ENCODE assay signal across 8 mouse cellular contexts in the genomic region with DNA sequence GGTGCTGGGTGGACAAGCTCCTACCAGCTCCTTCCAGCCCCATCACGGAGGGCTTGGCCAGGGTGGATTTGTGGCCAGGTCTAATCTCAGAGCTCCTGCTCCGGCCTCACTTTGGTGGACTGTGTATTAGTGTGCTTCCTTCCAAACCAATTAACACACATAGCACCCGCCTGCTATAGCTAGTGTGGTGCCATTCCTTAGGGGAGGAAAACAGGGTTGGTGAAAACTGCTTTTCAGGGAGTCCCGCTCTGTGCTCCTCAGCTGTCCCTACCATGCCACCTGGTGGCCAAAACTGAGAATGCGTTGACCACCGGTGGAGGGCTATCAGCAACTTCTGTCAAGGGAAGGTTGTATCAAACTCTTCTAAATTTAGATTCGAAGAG. TPM values are rescaled to one million over a fixed set of nuclear protein-coding genes. Genes with fewer than 3 reads are reported as not detected.
A peak's percentile ranks its signal among the peaks of the same experiment; 100 is the strongest.
DNase-seq lines count a peak whose midpoint lies in the region; ATAC-seq and TF ChIP-seq lines count a peak whose summit lies in the region.

No protein-coding gene starts in this region.

- TF ChIP-seq POLR2A in brain, embryonic 14.5 days (IDR thresholded peaks at IDR 0.05; ENCODE audit: borderline replicate concordance, extremely low read depth, insufficient read depth, insufficient read length, poor library complexity, severe bottlenecking), result no peak

- TF ChIP-seq CTCF in brain, embryonic 14.5 days (IDR thresholded peaks at IDR 0.05; ENCODE audit: borderline replicate concordance, extremely low read depth, insufficient read depth, insufficient read length), result peak; percentile 96

- peaks cover 18% of the 10 kb centered on the region for H3K4me1 ChIP-seq in heart, embryonic 13.5 days
- peaks cover 2% of the 10 kb centered on the region; the same call in 1 of the 2 replicates for H3K4me1 ChIP-seq in kidney, embryonic 15.5 days
- peaks cover 41% of the 10 kb centered on the region for H3K4me1 ChIP-seq in liver, embryonic 11.5 days (replicated peaks; ENCODE audit: control insufficient read depth, insufficient read depth, low read length)

- peak overlapping the region; percentile 3; the same call in 1 of the 2 replicates for H3K4me2 ChIP-seq in heart, embryonic 13.5 days
- no peak overlapping the region for H3K4me2 ChIP-seq in kidney, embryonic 15.5 days
- H3K4me2 ChIP-seq in liver, embryonic 11.5 days, result peak overlapping the region; percentile 57

- peaks cover 20% of the 10 kb centered on the region for H3K36me3 ChIP-seq in heart, embryonic 13.5 days
- peaks cover 32% of the 10 kb centered on the region for H3K36me3 ChIP-seq in kidney, embryonic 15.5 days
- H3K36me3 ChIP-seq in liver, embryonic 11.5 days (ENCODE audit: control insufficient read depth, insufficient read depth, low read length), result 0 out of 2 replicates have a peak, but pooled peaks cover 2% of the 10 kb centered on the region

- H3K27ac ChIP-seq in heart, embryonic 13.5 days (replicated peaks), result peak overlapping the region; percentile 65
- H3K27ac ChIP-seq in kidney, embryonic 15.5 days, result no peak overlapping the region
- H3K27ac ChIP-seq in liver, embryonic 11.5 days (ENCODE audit: low read depth, low read length), result peak overlapping the region; percentile 84

- H3K27me3 ChIP-seq in heart, embryonic 13.5 days (replicated peaks), result no peaks in the 10 kb centered on the region
- H3K27me3 ChIP-seq in kidney, embryonic 15.5 days, result no peaks in the 10 kb centered on the region
- no peaks in the 10 kb centered on the region for H3K27me3 ChIP-seq in liver, embryonic 11.5 days (replicated peaks; ENCODE audit: control insufficient read depth, insufficient read depth, low read length)

- DNase-seq in CD4-positive, CD25-positive, alpha-beta regulatory T cell, adult 2 months (ENCODE audit: low read depth, low spot score), result peak; percentile 84
- DNase-seq in brain, embryonic 14.5 days (ENCODE audit: low read depth), result peak; percentile 81
- peak; percentile 38 for DNase-seq in fibroblast of lung, adult 2 months (ENCODE audit: low read depth)
- peak; percentile 82 for DNase-seq in liver, embryonic 11.5 days (ENCODE audit: low spot score)
- peak; percentile 80 for DNase-seq in naive thymus-derived CD4-positive, alpha-beta T cell, adult 2 months (ENCODE audit: low read depth)
- DNase-seq in spleen, postnatal 4 days (ENCODE audit: low spot score in 2 of 2), result peak; percentile 86 to 94

- no peak overlapping the region for H3K4me3 ChIP-seq in heart, embryonic 13.5 days
- no peak overlapping the region for H3K4me3 ChIP-seq in kidney, embryonic 15.5 days (replicated peaks)
- H3K4me3 ChIP-seq in liver, embryonic 11.5 days (ENCODE audit: low read depth, low read length), result no peak overlapping the region

- peak; percentile 21; the same call in 1 of the 2 replicates for ATAC-seq in heart, embryonic 13.5 days (ENCODE audit: extremely low read depth, insufficient number of reproducible peaks, low FRiP score, low TSS enrichment)
- peak; percentile 73 for ATAC-seq in kidney, embryonic 15.5 days (replicated peaks; ENCODE audit: low FRiP score)
- peak; percentile 45 for ATAC-seq in liver, embryonic 11.5 days (replicated peaks; ENCODE audit: low FRiP score)

- H3K9me3 ChIP-seq in heart, embryonic 13.5 days, result 0 out of 2 replicates have a peak, but pooled peaks cover 2% of the 10 kb centered on the region
- no peaks in the 10 kb centered on the region for H3K9me3 ChIP-seq in kidney, embryonic 15.5 days (replicated peaks)
- no peaks in the 10 kb centered on the region for H3K9me3 ChIP-seq in liver, embryonic 11.5 days (ENCODE audit: control insufficient read depth, low read length)

- H3K9ac ChIP-seq in heart, embryonic 13.5 days, result no peak overlapping the region
- no peak overlapping the region for H3K9ac ChIP-seq in kidney, embryonic 15.5 days
- H3K9ac ChIP-seq in liver, embryonic 11.5 days (ENCODE audit: low read depth, low read length), result 0 out of 2 replicates have a peak overlapping the region, but pooled peaks have one; percentile 42

- 23% methylated on average over 7 of the region's 7 CpGs for WGBS in heart, embryonic 13.5 days
- 31% methylated on average over 7 of the region's 7 CpGs for WGBS in kidney, embryonic 15.5 days
- 17% methylated on average over 7 of the region's 7 CpGs for WGBS in liver, embryonic 11.5 days

RNA-seq across cellular contexts. Expression of a gene that starts 42.1 kb away (rescaled TPM):
- polyA plus RNA-seq in brain, embryonic 14.5 days (2012; rRNA removed), result not detected in 2 replicates
- not detected in 2 replicates for polyA plus RNA-seq in heart, embryonic 13.5 days (2015; fragmentation: Nextera tagmentation; extraction: Ambion mirVana)
- not detected in 2 replicates for polyA plus RNA-seq in kidney, embryonic 15.5 days (2015; fragmentation: Nextera tagmentation; extraction: Ambion mirVana)
- not detected in 2 replicates for polyA plus RNA-seq in liver, embryonic 11.5 days (2014; fragmentation: Nextera tagmentation; extraction: Ambion mirVana)

RNA-seq across cellular contexts. Expression of a gene that starts 58.6 kb away (rescaled TPM):
- not detected in 2 replicates for polyA plus RNA-seq in brain, embryonic 14.5 days (2012; rRNA removed)
- not detected in 2 replicates for polyA plus RNA-seq in heart, embryonic 13.5 days (2015; fragmentation: Nextera tagmentation; extraction: Ambion mirVana)
- polyA plus RNA-seq in kidney, embryonic 15.5 days (2015; fragmentation: Nextera tagmentation; extraction: Ambion mirVana), result not detected in 2 replicates
- polyA plus RNA-seq in liver, embryonic 11.5 days (2014; fragmentation: Nextera tagmentation; extraction: Ambion mirVana), result not detected in 2 replicates

Comparison
In these comparisons a context has a peak if more than half of its experiments do, and no peak if none do; other contexts are left out.
1. DNase-seq: peak in every context shown above with its lines; median percentile 90 in spleen, postnatal 4 days; 84 in CD4-positive, CD25-positive, alpha-beta regulatory T cell, adult 2 months; 82 in liver, embryonic 11.5 days; 81 in brain, embryonic 14.5 days; 80 in naive thymus-derived CD4-positive, alpha-beta T cell, adult 2 months; 38 in fibroblast of lung, adult 2 months.
2. ATAC-seq: peak in every context shown above with its lines; median percentile 73 in kidney, embryonic 15.5 days; 45 in liver, embryonic 11.5 days; 21 in heart, embryonic 13.5 days.